Mouse (Mus musculus): ENCODE data around the gene Malrd1. TPM values are rescaled to one million over a fixed set of nuclear protein-coding genes. Genes with fewer than 3 reads are reported as not detected.

The Malrd1 gene
- not detected in 4 replicates for total RNA-seq (2023)

DNA sequence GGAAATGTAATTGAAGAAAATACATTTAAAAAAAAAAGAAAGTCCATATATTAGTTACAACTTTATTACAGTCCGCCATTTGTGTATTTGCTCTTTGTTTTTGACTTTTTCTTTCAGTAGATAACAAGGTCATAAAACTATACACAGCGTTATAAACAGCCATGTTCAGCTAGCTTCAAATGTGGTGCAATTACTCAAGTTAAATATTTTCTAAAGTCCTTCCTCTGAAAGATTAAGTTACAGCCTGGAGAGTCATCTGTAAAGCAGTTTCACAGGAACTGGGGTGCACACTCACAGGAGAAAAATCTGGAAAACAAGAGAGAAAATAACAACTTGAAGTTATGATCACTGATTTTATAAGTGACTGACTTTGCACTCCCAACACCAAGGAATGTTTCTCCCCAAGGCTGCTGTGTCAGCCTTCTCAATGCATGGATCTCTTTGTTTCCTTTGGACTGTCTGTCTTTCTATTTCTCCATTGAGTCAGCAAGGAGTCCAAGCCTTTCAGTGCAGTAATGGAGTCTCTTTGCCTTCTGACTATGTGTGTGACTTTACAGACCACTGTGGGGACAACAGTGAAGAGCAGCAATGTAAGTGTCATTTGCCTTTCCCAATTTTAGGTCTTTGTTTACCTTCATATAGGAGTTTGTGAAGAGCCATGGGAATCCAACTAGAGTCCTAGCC is at the start of gene Malrd1:
Gene Malrd1, plus strand, starts transcription at position 239 of the 684 bp plus-strand sequence.

